ENCODE assay signal across 8 mouse cellular contexts in the genomic region with DNA sequence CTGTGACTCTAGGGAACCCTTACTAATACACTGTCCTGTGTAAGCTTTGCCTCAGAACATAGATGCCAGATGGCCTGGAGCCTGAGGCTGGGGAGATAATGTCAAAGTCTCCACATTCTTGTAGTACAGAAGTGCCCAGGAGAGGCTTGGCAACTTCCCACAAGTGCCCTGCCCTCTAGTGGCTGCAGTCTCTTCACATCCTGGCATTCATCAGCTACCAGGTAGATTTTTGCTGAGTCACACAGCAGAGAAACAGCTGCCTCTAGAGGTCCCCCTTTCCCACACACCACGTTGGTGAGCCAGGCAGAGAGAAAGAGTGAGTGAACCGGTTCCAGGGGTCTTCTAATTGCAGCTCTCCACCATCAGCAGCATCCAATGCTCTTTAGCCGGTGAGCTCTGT. TPM values are rescaled to one million over a fixed set of nuclear protein-coding genes. Genes with fewer than 3 reads are reported as not detected.
DNase-seq lines count a peak whose midpoint lies in the region; ATAC-seq and TF ChIP-seq lines count a peak whose summit lies in the region.
"Had no signal": no experiment of that assay in that cellular context is flagged by ENCODE, and none has a peak within 500 bp of the region (broad histone marks: within the 10 kb centered on the region; RNA-seq: fewer than 3 reads in every experiment).

No protein-coding gene starts in this region.

- H3K27me3 ChIP-seq in kidney, postnatal 0 days (ENCODE audit: insufficient read depth, low read length): no peaks in the 10 kb centered on the region
- H3K27me3 ChIP-seq in liver, adult 2 months (ENCODE audit: control insufficient read depth, insufficient read depth, low read length): no peaks in the 10 kb centered on the region
- H3K27me3 ChIP-seq: liver, embryonic 15.5 days had no signal

- H3K4me2 ChIP-seq in kidney, postnatal 0 days (ENCODE audit: low read length): no peak overlapping the region
- H3K4me2 ChIP-seq: liver, embryonic 15.5 days had no signal

- H3K9me3 ChIP-seq in kidney, postnatal 0 days (replicated peaks; ENCODE audit: low read length): no peaks in the 10 kb centered on the region
- H3K9me3 ChIP-seq: liver, embryonic 15.5 days had no signal

- ATAC-seq in CD4-positive, CD25-positive, alpha-beta regulatory T cell, adult 4 months: peak; percentile 68
- ATAC-seq in kidney, postnatal 0 days (replicated peaks; ENCODE audit: low FRiP score, low read depth): no peak

- H3K4me3 ChIP-seq in kidney, postnatal 0 days (replicated peaks; ENCODE audit: low read depth, low read length): no peak overlapping the region
- no peak overlapping the region for H3K4me3 ChIP-seq in liver, adult 2 months (ENCODE audit: insufficient read depth, low read depth, low read length)
- H3K4me3 ChIP-seq: liver, embryonic 15.5 days had no signal

- H3K79me2 ChIP-seq in liver, adult 2 months (ENCODE audit: control insufficient read depth, insufficient read depth, low read length): no peaks in the 10 kb centered on the region

- H3K4me1 ChIP-seq in kidney, postnatal 0 days (replicated peaks; ENCODE audit: insufficient read depth, low read length): no peaks in the 10 kb centered on the region
- H3K4me1 ChIP-seq in liver, adult 2 months (ENCODE audit: control insufficient read depth, insufficient read depth, low read length): no peaks in the 10 kb centered on the region
- H3K4me1 ChIP-seq: liver, embryonic 15.5 days had no signal

- peak; percentile 83 for TF ChIP-seq CTCF in kidney, postnatal 0 days (IDR thresholded peaks at IDR 0.05; ENCODE audit: low read depth)
- TF ChIP-seq CTCF in liver, adult 2 months (IDR thresholded peaks at IDR 0.05; ENCODE audit: low read depth, low read length): peak; percentile 80

- H3K36me3 ChIP-seq in kidney, postnatal 0 days (ENCODE audit: insufficient read depth, low read length): no peaks in the 10 kb centered on the region
- no peaks in the 10 kb centered on the region for H3K36me3 ChIP-seq in liver, adult 2 months (ENCODE audit: control insufficient read depth, insufficient read depth, low read length)
- H3K36me3 ChIP-seq: liver, embryonic 15.5 days had no signal

- peak; percentile 92 for DNase-seq in 416B (ENCODE audit: low read depth)
- DNase-seq in c-Kit-positive CD71-positive TER-119-negative erythroid progenitor cells, embryonic 14.5 days (ENCODE audit: low read depth): peak; percentile 46
- peak; percentile 48 to 59 for DNase-seq in frontal cortex, postnatal 10 days (ENCODE audit: low spot score in 2 of 2)
- peak; percentile 78 for DNase-seq in kidney, postnatal 0 days (ENCODE audit: low spot score)
- peak; percentile 84 for DNase-seq in liver, adult 2 months (ENCODE audit: extremely low read depth, low read depth, low spot score)
- peak; percentile 38 for DNase-seq in retina, postnatal 7 days (ENCODE audit: low read depth, low spot score)

- H3K27ac ChIP-seq in kidney, postnatal 0 days: no peak overlapping the region
- no peak overlapping the region for H3K27ac ChIP-seq in liver, adult 2 months (replicated peaks; ENCODE audit: insufficient read depth, low read depth, low read length)
- H3K27ac ChIP-seq: liver, embryonic 15.5 days had no signal

- no peak overlapping the region for H3K9ac ChIP-seq in kidney, postnatal 0 days (ENCODE audit: low read depth, low read length)
- H3K9ac ChIP-seq in liver, adult 2 months (ENCODE audit: low read depth, low read length): no peak overlapping the region
- H3K9ac ChIP-seq: liver, embryonic 15.5 days had no signal

- TF ChIP-seq POLR2A in liver, adult 2 months (IDR thresholded peaks at IDR 0.05; ENCODE audit: extremely low read depth, insufficient read depth, low read length): no peak

- 20% methylated on average over 3 of the region's 3 CpGs for WGBS in kidney, postnatal 0 days
- WGBS in liver, adult 2 months: 32% methylated on average over 3 of the region's 3 CpGs

RNA-seq across cellular contexts. Expression of a gene that starts 59.8 kb away (rescaled TPM):
- not detected for polyA plus RNA-seq in CD4-positive, CD25-positive, alpha-beta regulatory T cell, adult 4 months (2017; shearing (Covaris generic))
- 0.40 and 0.75 TPM in 2 replicates for polyA plus RNA-seq in kidney, postnatal 0 days (2015; fragmentation: Nextera tagmentation; extraction: Ambion mirVana)
- 0.87 TPM in 1 of 2 replicates, not detected in the other for total RNA-seq in liver, adult 2 months (2014; rRNA removed)
- polyA plus RNA-seq in liver, adult 2 months (2012; rRNA removed): not detected in 2 replicates
- polyA plus RNA-seq: liver, embryonic 15.5 days had no signal

Comparison
In these comparisons a context has a peak if more than half of its experiments do, and no peak if none do; other contexts are left out.
1. DNase-seq: peak in every context shown above with its lines; median percentile 92 in 416B; 84 in liver, adult 2 months; 78 in kidney, postnatal 0 days; 54 in frontal cortex, postnatal 10 days; 46 in c-Kit-positive CD71-positive TER-119-negative erythroid progenitor cells, embryonic 14.5 days; 38 in retina, postnatal 7 days.